Mouse (Mus musculus) lung, embryonic 15.5 days (tissue): ENCODE data around the gene Itprid2. TPM values are rescaled to one million over a fixed set of nuclear protein-coding genes. Genes with fewer than 3 reads are reported as not detected.

Experiments
- ATAC-seq: fragments of 200-750 bp; cut with Nextera tagmentation; 2 replicates; pipeline ENCODE4 v1.8.0; 2017; ENCODE audit warnings: moderate number of reproducible peaks, borderline replicate concordance; ENCODE audit not compliant: low FRiP score, low TSS enrichment; ENCODE audit errors: extremely low read depth
- H3K27ac ChIP-seq: fragments of 300-500 bp; sonication (generic); 2 replicates; pipeline ENCODE4 v1.5.1; 2015; ENCODE audit warnings: moderate library complexity, mild to moderate bottlenecking, inconsistent platforms
- H3K27me3 ChIP-seq: fragments of 300-500 bp; sonication (generic); 2 replicates; pipeline ENCODE4 v1.6.1; 2015; ENCODE audit warnings: inconsistent platforms
- H3K36me3 ChIP-seq: fragments of 300-500 bp; sonication (generic); 2 replicates; pipeline ENCODE4 v1.6.1; 2015; ENCODE audit warnings: inconsistent platforms
- H3K4me1 ChIP-seq: fragments of 300-500 bp; sonication (generic); 2 replicates; pipeline ENCODE4 v1.6.1; 2015; ENCODE audit warnings: inconsistent platforms
- H3K4me2 ChIP-seq: fragments of 300-500 bp; sonication (generic); 2 replicates; pipeline ENCODE4 v1.6.1; 2015; ENCODE audit warnings: inconsistent platforms, mild to moderate bottlenecking, moderate library complexity
- H3K4me3 ChIP-seq: fragments of 300-500 bp; sonication (generic); 2 replicates; pipeline ENCODE4 v1.5.1; 2015; ENCODE audit warnings: mild to moderate bottlenecking, inconsistent platforms
- H3K9ac ChIP-seq: fragments of 300-500 bp; sonication (generic); 2 replicates; pipeline ENCODE4 v1.6.1; 2015; ENCODE audit warnings: inconsistent platforms
- H3K9me3 ChIP-seq: fragments of 300-500 bp; sonication (generic); 2 replicates; pipeline ENCODE4 v1.6.1; 2016; ENCODE audit warnings: inconsistent platforms
- WGBS: fragments of 180-500 bp; shearing (Covaris S2); methylation state at CpG from one replicate; pipeline ENCODE4 v1.1.7; 2015; 5-methylcytosine and 5-hydroxymethylcytosine counted together
- polyA plus RNA-seq: library from polyadenylated mRNA; unstranded; fragments of >200 nt; fragmentation: Nextera tagmentation; extraction: Ambion mirVana; gene quantifications from 2 replicates; pipeline ENCODE4 v1.2.1, GENCODE M21; 2015

Itprid2 gene
- polyA plus RNA-seq, 1 experiment from 2014 or later, result 9.7 TPM

GRCm38 (mm10) chr2:79683258-79683657 is 48.1 kb downstream of the Itprid2 start:
- Histone ChIP-seq H3K27ac (no peak overlapping the region), H3K9ac (no peak overlapping the region), H3K36me3 (no peaks in the 10 kb centered on the region), H3K4me1 (no peaks in the 10 kb centered on the region), H3K4me3 (no peak overlapping the region), H3K27me3 (no peaks in the 10 kb centered on the region), H3K9me3 (no peaks in the 10 kb centered on the region), H3K4me2 (no peak overlapping the region)
- WGBS, result 89% methylated on average over 4 of the region's 4 CpGs
- no peak for ATAC-seq

- Histone ChIP-seq H3K9me3 (no peaks in the 10 kb centered on the region), H3K9ac (no peak overlapping the region), H3K27me3 (no peaks in the 10 kb centered on the region), H3K4me2 (no peak overlapping the region), H3K4me3 (no peak overlapping the region), H3K36me3 (no peaks in the 10 kb centered on the region), H3K4me1 (no peaks in the 10 kb centered on the region), H3K27ac (no peak overlapping the region)
- no peak for ATAC-seq
- 40% methylated on average over 3 of the region's 3 CpGs for WGBS
Observed at GRCm38 (mm10) chr2:79690838-79691237, 55.7 kb downstream of the Itprid2 start.

DNA sequence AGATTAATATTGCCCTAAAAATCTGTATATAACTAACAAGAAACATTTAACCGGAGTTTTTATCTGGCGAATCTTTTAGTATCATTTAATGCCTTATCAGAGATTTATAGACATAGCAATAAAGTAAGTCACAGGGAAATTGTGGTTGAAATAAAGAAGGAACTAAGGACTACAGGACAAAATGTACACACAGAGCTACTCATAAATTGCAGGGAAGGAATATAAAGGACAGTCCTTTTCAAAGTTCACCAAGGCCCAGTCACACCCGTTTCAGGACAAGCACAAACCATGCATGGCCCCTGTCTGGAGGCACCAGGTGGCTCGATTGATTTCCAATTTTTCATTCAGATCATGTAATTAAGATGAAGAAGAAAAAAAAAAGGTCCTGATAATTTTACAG is 60.0 kb downstream of the Itprid2 start:
- H3K4me3 ChIP-seq, result no peak overlapping the region
- H3K4me1 ChIP-seq, result no peaks in the 10 kb centered on the region
- no peaks in the 10 kb centered on the region for H3K27me3 ChIP-seq
- H3K36me3 ChIP-seq, result no peaks in the 10 kb centered on the region
- WGBS, result 85% methylated on average over 4 of the region's 4 CpGs
- H3K9ac ChIP-seq, result no peak overlapping the region
- H3K4me2 ChIP-seq, result no peak overlapping the region
- ATAC-seq, result no peak
- no peak overlapping the region for H3K27ac ChIP-seq
- H3K9me3 ChIP-seq, result no peaks in the 10 kb centered on the region

GRCm38 (mm10) chr2:79695939-79696338 is 60.8 kb downstream of the Itprid2 start:
- Histone ChIP-seq H3K36me3 (no peaks in the 10 kb centered on the region), H3K9ac (no peak overlapping the region), H3K4me3 (no peak overlapping the region), H3K9me3 (no peaks in the 10 kb centered on the region), H3K27ac (no peak overlapping the region), H3K4me1 (no peaks in the 10 kb centered on the region), H3K4me2 (no peak overlapping the region), H3K27me3 (no peaks in the 10 kb centered on the region)
- ATAC-seq, result no peak
- WGBS, result 86% methylated on average over 12 of the region's 12 CpGs

- Histone ChIP-seq H3K9me3 (no peaks in the 10 kb centered on the region), H3K27me3 (no peaks in the 10 kb centered on the region), H3K27ac (no peak overlapping the region), H3K4me2 (no peak overlapping the region), H3K36me3 (no peaks in the 10 kb centered on the region), H3K4me1 (no peaks in the 10 kb centered on the region), H3K4me3 (no peak overlapping the region), H3K9ac (no peak overlapping the region)
- WGBS, result 73% methylated on average over 10 of the region's 10 CpGs
- ATAC-seq, result no peak
Observed at GRCm38 (mm10) chr2:79696478-79697230, 61.5 kb downstream of the Itprid2 start.

GRCm38 (mm10) chr2:79698166-79698565 is 63.0 kb downstream of the Itprid2 start:
- no peaks in the 10 kb centered on the region for H3K27me3 ChIP-seq

GRCm38 (mm10) chr2:79704773-79705172 is 69.6 kb downstream of the Itprid2 start:
- ATAC-seq, result no peak
- Histone ChIP-seq H3K27ac (no peak overlapping the region), H3K4me3 (no peak overlapping the region), H3K9me3 (no peaks in the 10 kb centered on the region), H3K4me1 (no peaks in the 10 kb centered on the region), H3K27me3 (no peaks in the 10 kb centered on the region), H3K9ac (no peak overlapping the region), H3K36me3 (no peaks in the 10 kb centered on the region), H3K4me2 (no peak overlapping the region)
- 65% methylated on average over 2 of the region's 2 CpGs for WGBS

More at GRCm38 (mm10) chr2:79698166-79698565, 63.0 kb downstream of the Itprid2 start:
- Histone ChIP-seq H3K27ac (no peak overlapping the region), H3K4me2 (no peak overlapping the region), H3K4me3 (no peak overlapping the region), H3K4me1 (no peaks in the 10 kb centered on the region), H3K9me3 (no peaks in the 10 kb centered on the region), H3K36me3 (no peaks in the 10 kb centered on the region), H3K9ac (no peak overlapping the region)
- WGBS, result 48% methylated on average over 2 of the region's 2 CpGs
- no peak for ATAC-seq

DNA sequence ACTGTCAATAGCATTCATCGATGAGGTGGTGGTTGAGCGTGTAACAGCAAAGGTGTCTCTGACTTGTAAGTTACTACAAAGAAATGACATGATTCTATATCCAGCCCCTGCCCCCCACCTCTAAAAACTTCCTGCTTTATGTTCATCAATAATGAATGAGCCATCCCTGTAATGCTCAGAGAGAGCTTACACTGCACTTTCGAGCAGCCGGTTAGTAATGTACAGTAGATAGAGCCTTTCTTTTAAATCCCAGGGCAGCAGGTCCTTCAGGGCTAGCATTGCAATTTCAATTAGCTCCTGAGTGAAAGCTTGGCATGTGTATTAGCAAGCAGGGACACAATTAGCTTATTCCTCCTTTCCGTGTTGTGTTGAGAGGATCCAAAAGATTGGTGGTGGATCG is 72.4 kb downstream of the Itprid2 start, which contains the start of gene Ppp1r1c:
Ppp1r1c (plus strand) TSS at position 206 of the 400 bp plus-strand sequence.
- Histone ChIP-seq H3K9ac (no peak within 1 kb of the TSS), H3K4me2 (no peak within 1 kb of the TSS), H3K36me3 (no peaks in the 10 kb centered on the region), H3K27ac (no peak within 1 kb of the TSS), H3K9me3 (no peaks in the 10 kb centered on the region), H3K27me3 (no peaks in the 10 kb centered on the region), H3K4me3 (no peak within 1 kb of the TSS), H3K4me1 (no peaks in the 10 kb centered on the region)
- no peak for ATAC-seq
- WGBS, result 88% methylated on average over 6 of the region's 6 CpGs

DNA sequence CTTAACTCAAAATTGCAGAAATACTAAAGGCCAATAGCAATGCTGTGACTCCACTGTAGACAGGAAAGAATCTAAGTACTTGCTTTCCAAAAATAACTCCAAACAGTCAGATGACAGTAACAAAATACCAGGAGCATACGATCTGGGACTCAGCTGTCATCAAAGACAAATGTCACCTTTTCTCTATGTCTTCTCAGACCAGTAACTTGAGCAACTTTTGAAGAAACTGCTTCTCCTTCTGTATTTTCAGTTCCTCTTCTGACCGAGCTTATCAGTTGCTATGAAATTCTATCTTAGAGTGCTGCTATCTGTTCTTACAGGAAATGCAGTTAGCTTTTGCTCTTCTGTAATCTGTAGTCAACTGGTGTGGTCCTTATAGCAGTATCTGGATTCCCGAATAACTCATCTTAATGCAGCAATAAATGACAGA is 78.5 kb downstream of the Itprid2 start:
- Histone ChIP-seq H3K4me2 (no peak overlapping the region), H3K36me3 (no peaks in the 10 kb centered on the region), H3K4me3 (no peak overlapping the region), H3K9me3 (no peaks in the 10 kb centered on the region), H3K27me3 (no peaks in the 10 kb centered on the region), H3K4me1 (no peaks in the 10 kb centered on the region), H3K27ac (no peak overlapping the region), H3K9ac (no peak overlapping the region)
- no peak for ATAC-seq
- WGBS, result 34% methylated on average over 3 of the region's 3 CpGs

DNA sequence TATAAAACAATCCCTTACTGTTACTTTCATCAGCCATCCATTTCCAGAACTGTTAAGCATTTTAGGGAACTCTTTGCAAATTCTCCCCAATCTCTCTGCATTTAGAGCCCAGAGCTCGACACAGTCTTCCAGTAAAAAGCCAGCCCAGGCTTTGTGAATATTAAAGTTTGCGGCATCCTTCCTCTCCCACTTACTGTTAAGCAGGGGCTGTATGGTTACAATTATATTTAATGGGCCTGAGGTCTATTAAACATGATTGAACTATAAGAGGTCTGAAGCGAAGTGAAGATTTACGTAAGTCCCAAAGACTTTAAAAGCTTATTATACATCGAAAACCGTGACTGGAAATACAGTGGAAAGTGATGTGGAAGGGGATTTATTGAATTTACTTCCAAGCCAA is 79.6 kb downstream of the Itprid2 start:
- WGBS, result 90% methylated on average over 6 of the region's 6 CpGs
- H3K4me1 ChIP-seq, result no peaks in the 10 kb centered on the region
- H3K9me3 ChIP-seq, result no peaks in the 10 kb centered on the region
- no peak overlapping the region for H3K9ac ChIP-seq
- no peak overlapping the region for H3K27ac ChIP-seq
- no peak overlapping the region for H3K4me2 ChIP-seq
- no peak for ATAC-seq
- H3K36me3 ChIP-seq, result no peaks in the 10 kb centered on the region
- no peaks in the 10 kb centered on the region for H3K27me3 ChIP-seq
- H3K4me3 ChIP-seq, result no peak overlapping the region

DNA sequence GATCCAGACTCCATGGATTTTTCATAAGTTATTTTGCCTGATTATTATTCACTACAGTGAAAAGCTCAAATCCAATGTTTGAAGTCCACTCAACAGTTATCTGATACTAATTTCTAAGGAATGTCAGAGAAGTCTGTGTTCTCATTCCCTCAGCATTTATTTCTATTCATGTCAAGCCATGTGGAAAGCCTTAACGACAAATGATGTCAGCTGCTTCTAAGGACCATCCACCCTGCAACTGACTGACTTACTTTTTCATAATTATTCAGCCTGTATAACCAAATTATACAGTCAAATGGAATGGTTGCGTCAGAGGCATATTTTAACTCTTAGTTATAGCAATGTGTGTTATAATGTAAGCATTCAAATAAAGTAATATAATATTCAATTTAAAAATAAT is 80.8 kb downstream of the Itprid2 start:
- Histone ChIP-seq H3K27me3 (no peaks in the 10 kb centered on the region), H3K9ac (no peak overlapping the region), H3K4me3 (no peak overlapping the region), H3K4me2 (no peak overlapping the region), H3K36me3 (no peaks in the 10 kb centered on the region), H3K4me1 (no peaks in the 10 kb centered on the region), H3K9me3 (no peaks in the 10 kb centered on the region), H3K27ac (no peak overlapping the region)
- no peak for ATAC-seq
- WGBS, result 66% methylated on average over 2 of the region's 2 CpGs

GRCm38 (mm10) chr2:79717846-79718245 is 82.7 kb downstream of the Itprid2 start:
- no peak overlapping the region for H3K9ac ChIP-seq
- no peak overlapping the region for H3K27ac ChIP-seq
- no peak overlapping the region for H3K4me2 ChIP-seq
- H3K27me3 ChIP-seq, result no peaks in the 10 kb centered on the region
- H3K4me3 ChIP-seq, result no peak overlapping the region
- no peaks in the 10 kb centered on the region for H3K36me3 ChIP-seq
- ATAC-seq, result no peak
- H3K9me3 ChIP-seq, result no peaks in the 10 kb centered on the region
- H3K4me1 ChIP-seq, result no peaks in the 10 kb centered on the region

GRCm38 (mm10) chr2:79722415-79722814 is 87.3 kb downstream of the Itprid2 start:
- 71% methylated on average over 1 of the region's 1 CpGs for WGBS

More at GRCm38 (mm10) chr2:79722415-79722814, 87.3 kb downstream of the Itprid2 start:
- Histone ChIP-seq H3K4me2 (no peak overlapping the region), H3K27ac (no peak overlapping the region), H3K36me3 (no peaks in the 10 kb centered on the region), H3K9me3 (no peaks in the 10 kb centered on the region), H3K4me1 (no peaks in the 10 kb centered on the region), H3K9ac (no peak overlapping the region), H3K4me3 (no peak overlapping the region), H3K27me3 (no peaks in the 10 kb centered on the region)
- no peak for ATAC-seq
